In genomic region chr2:70870819-70871218, GRCm38 (mm10) we compare ENCODE assay signal across 21 mouse cellular contexts. TPM values are rescaled to one million over a fixed set of nuclear protein-coding genes. Genes with fewer than 3 reads are reported as not detected.
DNase-seq lines count a peak whose midpoint lies in the region; ATAC-seq and TF ChIP-seq lines count a peak whose summit lies in the region.
"Had no signal": no experiment of that assay in that cellular context is flagged by ENCODE, and none has a peak within 500 bp of the region (broad histone marks: within the 10 kb centered on the region; RNA-seq: fewer than 3 reads in every experiment).

No protein-coding gene starts in this region.

- no peak for TF ChIP-seq RAD21 in MEL (IDR thresholded peaks at IDR 0.05; ENCODE audit: low read depth, low read length)

- ATAC-seq in midbrain, embryonic 14.5 days (ENCODE audit: low FRiP score, low TSS enrichment) = no peak
- ATAC-seq in midbrain, embryonic 13.5 days = no peak
- ATAC-seq: forebrain, embryonic 14.5 days had no signal

- no peak for TF ChIP-seq CTCF in MEL (IDR thresholded peaks at IDR 0.05 in 2 of 3, conservative IDR thresholded peaks at IDR 0.05 in 1 of 3; ENCODE audit: control insufficient read depth in 1 of 3, insufficient read depth in 1 of 3, low read depth in 2 of 3, low read length in 3 of 3, poor library complexity in 1 of 3, severe bottlenecking in 1 of 3)

- no peak for TF ChIP-seq POLR2A in MEL (IDR thresholded peaks at IDR 0.05; ENCODE audit: control insufficient read depth in 1 of 2, insufficient read depth in 1 of 2, low read depth in 1 of 2, low read length in 2 of 2, poor library complexity in 1 of 2)

- H3K27ac ChIP-seq in midbrain, embryonic 14.5 days (replicated peaks; ENCODE audit: low read depth, low read length) = no peak overlapping the region
- no peak overlapping the region for H3K27ac ChIP-seq in midbrain, embryonic 13.5 days
- H3K27ac ChIP-seq in MEL (ENCODE audit: control insufficient read depth, low read depth, low read length) = no peak overlapping the region
- H3K27ac ChIP-seq: embryonic facial prominence, embryonic 12.5 days; hindbrain, embryonic 13.5 days; left cerebral cortex, adult 2 months; liver, embryonic 13.5 days; lung, embryonic 15.5 days had no signal

- peak; percentile 35 for DNase-seq in midbrain, embryonic 14.5 days
- peak; percentile 55 for DNase-seq in MEL (ENCODE audit: low read depth, low spot score)
- peak; percentile 16 for DNase-seq in large intestine, adult 2 months (ENCODE audit: low read depth, low spot score)
- peak; percentile 84 for DNase-seq in splenic B cell, adult 2 months (ENCODE audit: low read depth, low spot score)
- DNase-seq in adrenal gland, postnatal 36 days = no peak
- no peak for DNase-seq in heart, postnatal 4 days
- DNase-seq: cerebellum, adult 9-11 months; gastrocnemius, postnatal 25 days; kidney, adult 8-10 months; kidney, postnatal 14 days; layer of hippocampus, adult 9-11 months; left cerebral cortex, postnatal 4 days; liver, embryonic 13.5 days; lung, postnatal 4 days had no signal

- H3K36me3 ChIP-seq in midbrain, embryonic 14.5 days (ENCODE audit: control insufficient read depth, insufficient read depth, low read length) = no peaks in the 10 kb centered on the region
- no peaks in the 10 kb centered on the region for H3K36me3 ChIP-seq in midbrain, embryonic 13.5 days
- H3K36me3 ChIP-seq in MEL (ENCODE audit: control insufficient read depth in 1 of 2, insufficient read depth in 2 of 2, low read length in 2 of 2) = peaks cover 0 to 21% of the 10 kb centered on the region in 2 experiments; a peak in 2 of 4 replicates
- no peaks in the 10 kb centered on the region for H3K36me3 ChIP-seq in splenic B cell, adult 2 months (ENCODE audit: control insufficient read depth, insufficient read depth, low read length, poor library complexity, severe bottlenecking)
- H3K36me3 ChIP-seq: embryonic facial prominence, embryonic 12.5 days; hindbrain, embryonic 13.5 days; liver, embryonic 13.5 days; lung, embryonic 15.5 days had no signal

- H3K27me3 ChIP-seq in midbrain, embryonic 14.5 days (ENCODE audit: control insufficient read depth, insufficient read depth, low read length) = no peaks in the 10 kb centered on the region
- no peaks in the 10 kb centered on the region for H3K27me3 ChIP-seq in midbrain, embryonic 13.5 days
- H3K27me3 ChIP-seq in MEL (ENCODE audit: control insufficient read depth in 1 of 2, insufficient read depth in 2 of 2, low read length in 2 of 2) = no peaks in the 10 kb centered on the region; a peak in 1 of 4 replicates
- no peaks in the 10 kb centered on the region for H3K27me3 ChIP-seq in splenic B cell, adult 2 months (ENCODE audit: control insufficient read depth, insufficient read depth, low read length, poor library complexity, severe bottlenecking)
- H3K27me3 ChIP-seq: embryonic facial prominence, embryonic 12.5 days; hindbrain, embryonic 13.5 days; liver, embryonic 13.5 days; lung, embryonic 15.5 days had no signal

- no peak for TF ChIP-seq EP300 in MEL (IDR thresholded peaks at IDR 0.05; ENCODE audit: low read depth in 1 of 2, low read length in 2 of 2)

- no peak overlapping the region for H3K4me2 ChIP-seq in midbrain, embryonic 14.5 days (ENCODE audit: low read length)
- no peak overlapping the region for H3K4me2 ChIP-seq in midbrain, embryonic 13.5 days (replicated peaks)
- H3K4me2 ChIP-seq: embryonic facial prominence, embryonic 12.5 days; hindbrain, embryonic 13.5 days; liver, embryonic 13.5 days; lung, embryonic 15.5 days had no signal

- H3K9me3 ChIP-seq in midbrain, embryonic 14.5 days (ENCODE audit: control insufficient read depth, low read length) = no peaks in the 10 kb centered on the region
- peaks cover 4% of the 10 kb centered on the region; the same call in 1 of the 2 replicates for H3K9me3 ChIP-seq in midbrain, embryonic 13.5 days
- H3K9me3 ChIP-seq in MEL (replicated peaks; ENCODE audit: insufficient read depth, low read length) = no peaks in the 10 kb centered on the region
- H3K9me3 ChIP-seq: embryonic facial prominence, embryonic 12.5 days; hindbrain, embryonic 13.5 days; liver, embryonic 13.5 days; lung, embryonic 15.5 days had no signal

- no peak overlapping the region; the same call in 1 of the 2 replicates for H3K9ac ChIP-seq in midbrain, embryonic 14.5 days (replicated peaks; ENCODE audit: low read length)
- H3K9ac ChIP-seq in midbrain, embryonic 13.5 days (replicated peaks) = no peak overlapping the region
- no peak overlapping the region for H3K9ac ChIP-seq in MEL (ENCODE audit: control insufficient read depth, low read depth, low read length, poor library complexity, severe bottlenecking)
- H3K9ac ChIP-seq: embryonic facial prominence, embryonic 12.5 days; hindbrain, embryonic 13.5 days; liver, embryonic 13.5 days; lung, embryonic 15.5 days had no signal

- WGBS in midbrain, embryonic 14.5 days = 33% methylated on average over 6 of the region's 6 CpGs
- WGBS in midbrain, embryonic 13.5 days = 30% methylated on average over 6 of the region's 6 CpGs
- WGBS in large intestine, adult 2 months = 30% methylated on average over 6 of the region's 6 CpGs

- no peaks in the 10 kb centered on the region for H3K79me2 ChIP-seq in MEL (ENCODE audit: control insufficient read depth, insufficient read depth, low read length, poor library complexity)

- no peak overlapping the region for H3K4me3 ChIP-seq in midbrain, embryonic 14.5 days (replicated peaks; ENCODE audit: low read depth, low read length)
- H3K4me3 ChIP-seq in midbrain, embryonic 13.5 days (replicated peaks) = no peak overlapping the region
- H3K4me3 ChIP-seq in MEL (ENCODE audit: control insufficient read depth in 1 of 2, insufficient read depth in 1 of 2, low read depth in 2 of 2, low read length in 2 of 2) = no peak overlapping the region
- H3K4me3 ChIP-seq: embryonic facial prominence, embryonic 12.5 days; erythroblast, embryonic 14.5 days; hindbrain, embryonic 13.5 days; left cerebral cortex, adult 2 months; liver, embryonic 13.5 days; lung, embryonic 15.5 days had no signal

- H3K4me1 ChIP-seq in midbrain, embryonic 14.5 days (ENCODE audit: control insufficient read depth, insufficient read depth, low read length) = 0 out of 2 replicates have a peak, but pooled peaks cover 6% of the 10 kb centered on the region
- H3K4me1 ChIP-seq in midbrain, embryonic 13.5 days (replicated peaks) = peaks cover 8% of the 10 kb centered on the region
- H3K4me1 ChIP-seq in MEL (ENCODE audit: control insufficient read depth in 1 of 2, insufficient read depth in 2 of 2, low read length in 2 of 2) = peaks cover 17 to 28% of the 10 kb centered on the region in 2 experiments
- H3K4me1 ChIP-seq: embryonic facial prominence, embryonic 12.5 days; lung, embryonic 15.5 days had no signal

TF ChIP-seq in MEL, 35 proteins besides CTCF, POLR2A, EP300 and RAD21:
- TF ChIP-seq USF1 (IDR thresholded peaks at IDR 0.05; ENCODE audit: low read depth, low read length) = no peak
- no peak for TF ChIP-seq MXI1 (IDR thresholded peaks at IDR 0.05; ENCODE audit: low read depth, low read length)
- TF ChIP-seq ZNF384 (IDR thresholded peaks at IDR 0.05; ENCODE audit: low read depth, low read length) = no peak
- no peak for TF ChIP-seq ZMIZ1 (IDR thresholded peaks at IDR 0.05; ENCODE audit: low read depth, low read length)
- no peak for TF ChIP-seq RCOR1 (IDR thresholded peaks at IDR 0.05; ENCODE audit: low read depth, low read length)
- no peak for TF ChIP-seq MYC (IDR thresholded peaks at IDR 0.05; ENCODE audit: low read depth, low read length)
- TF ChIP-seq ZKSCAN1 (IDR thresholded peaks at IDR 0.05; ENCODE audit: low read depth, low read length) = no peak
- TF ChIP-seq HCFC1 (IDR thresholded peaks at IDR 0.05; ENCODE audit: low read depth, low read length) = no peak
- TF ChIP-seq NRF1 (IDR thresholded peaks at IDR 0.05; ENCODE audit: insufficient read depth, low read depth, low read length, poor library complexity, severe bottlenecking) = no peak
- no peak for TF ChIP-seq GATA1 (IDR thresholded peaks at IDR 0.05; ENCODE audit: low read depth, low read length)
- no peak for TF ChIP-seq JUND (IDR thresholded peaks at IDR 0.05; ENCODE audit: low read depth, low read length)
- TF ChIP-seq SMC3 (IDR thresholded peaks at IDR 0.05; ENCODE audit: low read depth, low read length) = no peak
- TF ChIP-seq MAX (IDR thresholded peaks at IDR 0.05; ENCODE audit: low read length) = no peak

RNA-seq across cellular contexts. Expression of gene Tlk1, which starts 45.3 kb away (rescaled TPM):
- polyA plus RNA-seq in midbrain, embryonic 14.5 days (2014; fragmentation: Nextera tagmentation; extraction: Ambion mirVana) = 23.6 and 27.5 TPM in 2 replicates
- 25.5 and 26.2 TPM in 2 replicates for polyA plus RNA-seq in midbrain, embryonic 13.5 days (2015; fragmentation: Nextera tagmentation; extraction: Ambion mirVana)
- total RNA-seq in MEL (2012; rRNA removed) = 20.5 and 23.6 TPM in 2 replicates
- polyA plus RNA-seq in MEL (2012; ENCODE audit: insufficient read depth in 1 of 2, insufficient read length in 2 of 2, low read depth in 1 of 2, low replicate concordance in 2 of 2, missing spikeins in 1 of 2) = 10 to 100 TPM; 56.6 to 57.0 TPM
- 10.0 and 12.1 TPM in 2 replicates for polyA plus RNA-seq in large intestine, adult 2 months (2012; rRNA removed)
- total RNA-seq in adrenal gland, postnatal 36 days (2021) = 10 to 100 TPM; 48.2 to 64.3 TPM
- total RNA-seq in heart, postnatal 4 days (2021) = 10 to 100 TPM; 59.7 to 60.1 TPM

Comparison
In these comparisons a context has a peak if more than half of its experiments do, and no peak if none do; other contexts are left out.
1. DNase-seq: peak in midbrain, embryonic 14.5 days (single experiment), MEL (single experiment), large intestine, adult 2 months (single experiment) and splenic B cell, adult 2 months (single experiment); none in adrenal gland, postnatal 36 days (0 of 2) and heart, postnatal 4 days (single experiment).